Mouse (Mus musculus): ENCODE data around the gene Slc34a3.

GRCm38 (mm10) chr2:25195211-25196156 lies 38.7 kb downstream of the Slc34a3 start:
- no peak for TF ChIP-seq POLR2A (IDR thresholded peaks at IDR 0.05; ENCODE audit: borderline replicate concordance, insufficient read depth, low read length)
- no peak for TF ChIP-seq CTCF (IDR thresholded peaks at IDR 0.05; ENCODE audit: borderline replicate concordance, insufficient read depth, low read depth, low read length)
